Mouse (Mus musculus) intestine, postnatal 0 days (tissue): ENCODE data around the gene 1500009C09Rik. TPM values are rescaled to one million over a fixed set of nuclear protein-coding genes. Genes with fewer than 3 reads are reported as not detected.
A peak's percentile ranks its signal among the peaks of the same experiment; 100 is the strongest.

Experiments used
- ATAC-seq: fragments of 200-750 bp; cut with Nextera tagmentation; 2 replicates; pipeline ENCODE4 v1.8.0; 2017; ENCODE audit warnings: mild to moderate bottlenecking, moderate TSS enrichment, moderate library complexity
- H3K27ac ChIP-seq: fragments of 300-500 bp; sonication (generic); 2 replicates; pipeline ENCODE4 v1.5.1; 2014; ENCODE audit warnings: mild to moderate bottlenecking, low read depth, low read length, moderate library complexity
- H3K27me3 ChIP-seq: fragments of 300-500 bp; sonication (generic); replicated peaks from 2 replicates; pipeline ENCODE4 v1.6.1; 2014; ENCODE audit warnings: low read length, mixed read lengths; ENCODE audit not compliant: control insufficient read depth, insufficient read depth
- H3K36me3 ChIP-seq: fragments of 300-500 bp; sonication (generic); 2 replicates; pipeline ENCODE4 v1.6.1; 2014; ENCODE audit warnings: mild to moderate bottlenecking, moderate library complexity; ENCODE audit not compliant: control insufficient read depth, insufficient read depth
- H3K4me1 ChIP-seq: fragments of 300-500 bp; sonication (generic); replicated peaks from 2 replicates; pipeline ENCODE4 v1.6.1; 2014; ENCODE audit warnings: antibody characterized with exemption, low read length, mixed read lengths; ENCODE audit not compliant: control insufficient read depth, insufficient read depth
- H3K4me2 ChIP-seq: fragments of 300-500 bp; sonication (generic); replicated peaks from 2 replicates; pipeline ENCODE4 v1.6.1; 2014; ENCODE audit warnings: low read depth, mild to moderate bottlenecking, moderate library complexity
- H3K4me3 ChIP-seq: fragments of 300-500 bp; sonication (generic); 2 replicates; pipeline ENCODE4 v1.5.1; 2014; ENCODE audit warnings: low read depth, low read length
- H3K9ac ChIP-seq: fragments of 300-500 bp; sonication (generic); 2 replicates; pipeline ENCODE4 v1.6.1; 2014; ENCODE audit warnings: mild to moderate bottlenecking, low read depth, low read length
- H3K9me3 ChIP-seq: fragments of 300-500 bp; sonication (generic); 2 replicates; pipeline ENCODE4 v1.6.1; 2016; ENCODE audit warnings: mixed run types; ENCODE audit not compliant: control insufficient read depth
- CTCF ChIP-seq: sonication (generic); IDR thresholded peaks from 2 replicates; pipeline ENCODE4 v1.5.1; 2016; ENCODE audit warnings: low read depth, mild to moderate bottlenecking, control low read depth, antibody characterized with exemption, moderate library complexity
- WGBS: fragments of 180-500 bp; shearing (Covaris S2); extraction: QIAGEN DNeasy Blood & Tissue Kit; methylation state at CpG from one replicate; pipeline ENCODE4 v1.1.7; 2014; 5-methylcytosine and 5-hydroxymethylcytosine counted together
- polyA plus RNA-seq: library from polyadenylated mRNA; unstranded; fragments of >200 nt; fragmentation: Nextera tagmentation; extraction: Ambion mirVana; gene quantifications from 2 replicates; pipeline ENCODE4 v1.2.1, GENCODE M21; 2015

1500009C09Rik gene
- polyA plus RNA-seq, 1 experiment from 2014 or later = not detected

DNA sequence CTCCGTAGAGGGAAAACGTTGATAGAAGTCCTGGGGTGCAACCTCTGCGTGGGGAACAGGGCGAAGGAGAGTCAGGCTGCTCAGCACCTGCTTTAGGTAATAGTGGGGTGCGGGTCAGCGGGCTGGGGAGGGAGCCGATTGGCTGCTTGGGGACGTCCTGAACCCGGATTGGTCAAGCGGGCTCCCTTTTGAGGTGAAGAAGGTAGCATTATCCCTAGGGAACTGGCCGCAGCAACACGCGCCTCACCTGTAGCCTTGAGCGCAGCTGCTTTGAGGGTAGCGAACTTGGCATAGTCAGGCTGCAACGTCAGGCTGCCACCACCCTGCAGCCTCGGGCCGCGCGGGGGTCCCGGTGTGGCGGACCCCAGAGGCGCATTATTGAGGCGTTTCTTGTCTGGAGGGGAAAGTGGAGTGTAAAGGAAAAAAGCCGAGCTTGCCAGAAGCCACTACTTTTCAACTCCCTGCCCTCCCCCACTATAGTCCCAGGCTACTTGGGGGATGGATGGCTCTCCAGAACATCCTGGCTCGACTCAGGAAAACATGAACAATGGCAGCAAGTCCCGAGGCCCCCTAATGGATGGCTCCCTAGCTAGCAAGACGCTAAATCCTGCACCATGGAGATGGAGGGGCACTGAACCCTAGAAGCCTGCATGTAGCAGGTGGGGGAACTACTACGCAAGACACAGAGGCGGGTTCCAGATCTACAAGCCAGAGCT lies 44.5 kb upstream of the 1500009C09Rik start:
- H3K9me3 ChIP-seq = no peaks in the 10 kb centered on the region
- ATAC-seq = no peak
- peaks cover 39% of the 10 kb centered on the region for H3K36me3 ChIP-seq
- H3K4me1 ChIP-seq = no peaks in the 10 kb centered on the region
- H3K4me2 ChIP-seq = no peak overlapping the region
- WGBS = 43% methylated on average over 30 of the region's 30 CpGs
- H3K4me3 ChIP-seq = no peak overlapping the region
- no peak overlapping the region for H3K9ac ChIP-seq
- no peak for TF ChIP-seq CTCF
- H3K27me3 ChIP-seq = peaks cover 28% of the 10 kb centered on the region
- H3K27ac ChIP-seq = no peak overlapping the region

DNA sequence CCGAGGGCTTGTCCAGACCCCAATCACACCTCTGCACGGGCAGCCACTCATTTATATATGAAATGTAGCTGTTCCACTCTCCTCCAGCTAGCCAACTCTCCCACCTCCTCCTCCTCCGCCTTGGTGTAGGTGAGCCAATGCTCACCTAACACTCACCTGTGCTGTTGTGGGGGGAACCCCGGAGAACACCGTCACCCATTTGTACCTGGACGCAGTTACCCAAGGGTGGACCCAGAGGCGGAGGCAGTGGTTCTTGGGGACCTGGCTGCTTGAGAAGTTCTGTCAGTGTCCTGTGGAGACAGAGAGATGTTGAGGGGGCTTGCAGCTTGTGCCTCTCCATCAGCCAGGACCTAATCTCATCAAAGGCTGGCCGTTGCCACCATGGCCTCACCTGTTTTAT lies 43.9 kb upstream of the 1500009C09Rik start:
- peaks cover 32% of the 10 kb centered on the region for H3K36me3 ChIP-seq
- H3K27ac ChIP-seq = no peak overlapping the region
- no peaks in the 10 kb centered on the region for H3K4me1 ChIP-seq
- ATAC-seq = no peak
- H3K27me3 ChIP-seq = peaks cover 34% of the 10 kb centered on the region
- H3K4me2 ChIP-seq = no peak overlapping the region
- no peaks in the 10 kb centered on the region for H3K9me3 ChIP-seq
- H3K4me3 ChIP-seq = no peak overlapping the region
- TF ChIP-seq CTCF = no peak
- H3K9ac ChIP-seq = no peak overlapping the region
- 87% methylated on average over 8 of the region's 8 CpGs for WGBS

GRCm38 (mm10) chr15:82209295-82210050 lies 42.7 kb upstream of the 1500009C09Rik start:
- no peak overlapping the region for H3K27ac ChIP-seq
- H3K27me3 ChIP-seq = peaks cover 43% of the 10 kb centered on the region
- H3K4me3 ChIP-seq = no peak overlapping the region
- H3K4me2 ChIP-seq = no peak overlapping the region
- 86% methylated on average over 13 of the region's 13 CpGs for WGBS
- no peak for ATAC-seq
- H3K36me3 ChIP-seq = peaks cover 21% of the 10 kb centered on the region
- H3K4me1 ChIP-seq = no peaks in the 10 kb centered on the region
- no peak for TF ChIP-seq CTCF
- no peaks in the 10 kb centered on the region for H3K9me3 ChIP-seq
- H3K9ac ChIP-seq = no peak overlapping the region

GRCm38 (mm10) chr15:82210801-82211200 lies 41.4 kb upstream of the 1500009C09Rik start:
- Histone ChIP-seq H3K36me3 (peaks cover 7% of the 10 kb centered on the region; the same call in 1 of the 2 replicates), H3K9ac (no peak overlapping the region), H3K4me2 (no peak overlapping the region), H3K27ac (no peak overlapping the region), H3K27me3 (peaks cover 55% of the 10 kb centered on the region), H3K4me1 (no peaks in the 10 kb centered on the region), H3K4me3 (no peak overlapping the region), H3K9me3 (no peaks in the 10 kb centered on the region)
- 71% methylated on average over 1 of the region's 1 CpGs for WGBS
- no peak for ATAC-seq
- TF ChIP-seq CTCF = no peak

DNA sequence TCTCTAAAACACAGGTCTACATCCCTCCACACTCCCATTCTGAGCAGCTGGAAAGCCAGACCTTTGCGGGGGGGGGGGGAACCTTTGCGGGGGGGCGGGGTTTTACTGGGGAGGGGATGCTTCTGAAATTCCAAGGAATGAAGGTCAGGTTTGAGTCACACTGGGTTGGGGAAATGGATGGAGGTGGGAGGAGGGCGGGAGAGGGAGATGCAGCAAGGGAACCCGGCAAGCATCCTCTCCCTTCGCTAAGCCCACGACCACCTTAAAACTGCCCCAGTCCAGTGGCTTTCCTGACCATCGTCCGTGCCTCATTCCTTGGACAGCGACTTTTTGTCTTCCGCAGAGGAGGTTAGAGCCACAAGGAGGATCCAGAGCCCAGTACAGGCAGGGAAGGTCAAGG lies 40.9 kb upstream of the 1500009C09Rik start:
- whole genome bisulfite sequencing = 7% methylated on average over 11 of the region's 11 CpGs

GRCm38 (mm10) chr15:82211911-82212751 lies 40.1 kb upstream of the 1500009C09Rik start:
- 1% methylated on average over 105 of the region's 112 CpGs for WGBS
- Histone ChIP-seq H3K27ac (no peak overlapping the region), H3K9me3 (no peaks in the 10 kb centered on the region), H3K4me2 (peak overlapping the region; percentile 70), H3K4me1 (no peaks in the 10 kb centered on the region), H3K4me3 (peak overlapping the region; percentile 40), H3K36me3 (no peaks in the 10 kb centered on the region; the same call in 1 of the 2 replicates), H3K9ac (no peak overlapping the region), H3K27me3 (peaks cover 69% of the 10 kb centered on the region)
- no peak for ATAC-seq
- peak; percentile 22 for TF ChIP-seq CTCF

More for the DNA sequence above, 40.9 kb upstream of the 1500009C09Rik start:
- no peak for TF ChIP-seq CTCF
- no peak overlapping the region for H3K27ac ChIP-seq
- peak overlapping the region; percentile 70; the same call in 1 of the 2 replicates for H3K4me2 ChIP-seq
- no peak for ATAC-seq
- H3K4me1 ChIP-seq = no peaks in the 10 kb centered on the region
- H3K27me3 ChIP-seq = peaks cover 60% of the 10 kb centered on the region
- H3K36me3 ChIP-seq = peaks cover 3% of the 10 kb centered on the region; the same call in 1 of the 2 replicates
- H3K9me3 ChIP-seq = no peaks in the 10 kb centered on the region
- H3K9ac ChIP-seq = no peak overlapping the region
- peak overlapping the region; percentile 40; the same call in 1 of the 2 replicates for H3K4me3 ChIP-seq
